Mouse (Mus musculus): ENCODE measurements at regions not wholly inside any gene's neighbourhood (a gene's known extent, or its start where the extent isn't known, plus 50 kb on each side); places are given as distances from the start of the nearest gene placed in this dataset.

- no peak overlapping the region for H3K9ac ChIP-seq (replicated peaks)
- no peaks in the 10 kb centered on the region for H3K9me3 ChIP-seq (ENCODE audit: low read length)
- DNase-seq: no peak
- H3K4me2 ChIP-seq (ENCODE audit: low read depth, low read length): no peak overlapping the region
- H3K4me1 ChIP-seq (ENCODE audit: insufficient read depth): no peaks in the 10 kb centered on the region
- no peak overlapping the region for H3K27ac ChIP-seq (ENCODE audit: low read depth)
- no peak for ATAC-seq
- no peaks in the 10 kb centered on the region for H3K27me3 ChIP-seq (ENCODE audit: insufficient read depth, low read length)
- H3K4me3 ChIP-seq (ENCODE audit: low read depth, low read length): no peak overlapping the region
- 31% methylated on average over 9 of the region's 9 CpGs for WGBS (ENCODE audit: insufficient replicate concordance)
- no peaks in the 10 kb centered on the region for H3K36me3 ChIP-seq (replicated peaks; ENCODE audit: insufficient read depth, low read length)
- TF ChIP-seq EP300 (IDR thresholded peaks at IDR 0.05; ENCODE audit: low read depth): no peak
- no peak for TF ChIP-seq CTCF (IDR thresholded peaks at IDR 0.05; ENCODE audit: low read depth)
These were observed 62.1 kb upstream of the Adgrl1 start for GRCm38 (mm10) chr8:83837637-83838378.

GRCm38 (mm10) chr8:83829851-83830250 lies 70.1 kb upstream of the Adgrl1 start:
- Histone ChIP-seq H3K4me1 (ENCODE audit: insufficient read depth) (no peaks in the 10 kb centered on the region), H3K9ac (replicated peaks) (no peak overlapping the region), H3K4me3 (ENCODE audit: low read depth, low read length) (no peak overlapping the region), H3K4me2 (ENCODE audit: low read depth, low read length) (no peak overlapping the region), H3K27ac (ENCODE audit: low read depth) (no peak overlapping the region), H3K27me3 (ENCODE audit: insufficient read depth, low read length) (no peaks in the 10 kb centered on the region), H3K36me3 (replicated peaks; ENCODE audit: insufficient read depth, low read length) (no peaks in the 10 kb centered on the region), H3K9me3 (ENCODE audit: low read length) (no peaks in the 10 kb centered on the region)
- no peak for TF ChIP-seq CTCF (IDR thresholded peaks at IDR 0.05; ENCODE audit: low read depth)
- TF ChIP-seq EP300 (IDR thresholded peaks at IDR 0.05; ENCODE audit: low read depth): no peak
- ATAC-seq (no peak), DNase-seq (no peak)
- 53% methylated on average over 2 of the region's 2 CpGs for WGBS (ENCODE audit: insufficient replicate concordance)

GRCm38 (mm10) chr8:83824925-83825680 lies 74.8 kb upstream of the Adgrl1 start:
- Histone ChIP-seq H3K4me3 (ENCODE audit: low read depth, low read length) (no peak overlapping the region), H3K27me3 (ENCODE audit: insufficient read depth, low read length) (no peaks in the 10 kb centered on the region), H3K9me3 (ENCODE audit: low read length) (no peaks in the 10 kb centered on the region), H3K4me2 (ENCODE audit: low read depth, low read length) (no peak overlapping the region), H3K9ac (replicated peaks) (no peak overlapping the region), H3K4me1 (ENCODE audit: insufficient read depth) (no peaks in the 10 kb centered on the region), H3K27ac (ENCODE audit: low read depth) (no peak overlapping the region), H3K36me3 (replicated peaks; ENCODE audit: insufficient read depth, low read length) (no peaks in the 10 kb centered on the region)
- DNase-seq (no peak), ATAC-seq (no peak)
- TF ChIP-seq CTCF (IDR thresholded peaks at IDR 0.05; ENCODE audit: low read depth): no peak
- no peak for TF ChIP-seq EP300 (IDR thresholded peaks at IDR 0.05; ENCODE audit: low read depth)
- WGBS (ENCODE audit: insufficient replicate concordance): 68% methylated on average over 17 of the region's 17 CpGs

- Histone ChIP-seq H3K36me3 (replicated peaks; ENCODE audit: insufficient read depth, low read length) (no peaks in the 10 kb centered on the region), H3K9ac (replicated peaks) (no peak overlapping the region), H3K4me1 (ENCODE audit: insufficient read depth) (no peaks in the 10 kb centered on the region), H3K4me2 (ENCODE audit: low read depth, low read length) (no peak overlapping the region), H3K9me3 (ENCODE audit: low read length) (no peaks in the 10 kb centered on the region), H3K4me3 (ENCODE audit: low read depth, low read length) (no peak overlapping the region), H3K27me3 (ENCODE audit: insufficient read depth, low read length) (no peaks in the 10 kb centered on the region), H3K27ac (ENCODE audit: low read depth) (no peak overlapping the region)
- TF ChIP-seq CTCF (IDR thresholded peaks at IDR 0.05; ENCODE audit: low read depth) (no peak), EP300 (IDR thresholded peaks at IDR 0.05; ENCODE audit: low read depth) (no peak)
- DNase-seq: no peak
- no peak for ATAC-seq
- 80% methylated on average over 4 of the region's 4 CpGs for WGBS (ENCODE audit: insufficient replicate concordance)
These were observed 78.0 kb upstream of the Adgre5 start for GRCm38 (mm10) chr8:83819086-83819485.

GRCm38 (mm10) chr8:83810651-83811050 lies 69.5 kb upstream of the Adgre5 start:
- 58% methylated on average over 2 of the region's 2 CpGs for WGBS (ENCODE audit: insufficient replicate concordance)

GRCm38 (mm10) chr8:83805612-83806011 lies 64.5 kb upstream of the Adgre5 start:
- no peaks in the 10 kb centered on the region for H3K4me1 ChIP-seq (ENCODE audit: insufficient read depth)
- H3K27ac ChIP-seq (ENCODE audit: low read depth): no peak overlapping the region
- no peaks in the 10 kb centered on the region for H3K9me3 ChIP-seq (ENCODE audit: low read length)
- TF ChIP-seq EP300 (IDR thresholded peaks at IDR 0.05; ENCODE audit: low read depth): no peak
- DNase-seq: no peak
- no peak for ATAC-seq
- H3K36me3 ChIP-seq (replicated peaks; ENCODE audit: insufficient read depth, low read length): no peaks in the 10 kb centered on the region
- no peak overlapping the region for H3K9ac ChIP-seq (replicated peaks)
- H3K4me3 ChIP-seq (ENCODE audit: low read depth, low read length): no peak overlapping the region
- 64% methylated on average over 6 of the region's 6 CpGs for WGBS (ENCODE audit: insufficient replicate concordance)
- no peaks in the 10 kb centered on the region for H3K27me3 ChIP-seq (ENCODE audit: insufficient read depth, low read length)
- H3K4me2 ChIP-seq (ENCODE audit: low read depth, low read length): no peak overlapping the region

More at GRCm38 (mm10) chr8:83810651-83811050, 69.5 kb upstream of the Adgre5 start:
- Histone ChIP-seq H3K27ac (ENCODE audit: low read depth) (no peak overlapping the region), H3K4me3 (ENCODE audit: low read depth, low read length) (no peak overlapping the region), H3K27me3 (ENCODE audit: insufficient read depth, low read length) (no peaks in the 10 kb centered on the region), H3K4me1 (ENCODE audit: insufficient read depth) (no peaks in the 10 kb centered on the region), H3K9ac (replicated peaks) (no peak overlapping the region), H3K9me3 (ENCODE audit: low read length) (no peaks in the 10 kb centered on the region), H3K36me3 (replicated peaks; ENCODE audit: insufficient read depth, low read length) (no peaks in the 10 kb centered on the region), H3K4me2 (ENCODE audit: low read depth, low read length) (no peak overlapping the region)
- no peak for DNase-seq
- ATAC-seq: no peak
- no peak for TF ChIP-seq EP300 (IDR thresholded peaks at IDR 0.05; ENCODE audit: low read depth)
- no peak for TF ChIP-seq CTCF (IDR thresholded peaks at IDR 0.05; ENCODE audit: low read depth)

Measured in liver, postnatal 0 days (tissue).